Mouse (Mus musculus) erythroblast, embryonic 14.5 days (primary cell): ENCODE results near the gene Ciita. TPM values are rescaled to one million over a fixed set of nuclear protein-coding genes. Genes with fewer than 3 reads are reported as not detected.

Experiments used
- H3K27me3 ChIP-seq: 2 replicates; pipeline ENCODE4 v1.6.1; 2012; ENCODE audit warnings: inconsistent platforms; ENCODE audit not compliant: control insufficient read depth
- H3K36me3 ChIP-seq: 2 replicates; pipeline ENCODE4 v1.6.1; 2012; ENCODE audit warnings: mild to moderate bottlenecking, inconsistent platforms; ENCODE audit not compliant: control insufficient read depth
- H3K4me1 ChIP-seq: 2 replicates; pipeline ENCODE4 v1.6.1; 2012; ENCODE audit warnings: inconsistent platforms; ENCODE audit not compliant: control insufficient read depth
- H3K4me3 ChIP-seq: replicated peaks from 2 replicates; pipeline ENCODE3; 2012; ENCODE audit warnings: moderate library complexity, mild to moderate bottlenecking, inconsistent platforms
- H3K9me3 ChIP-seq: 2 replicates; pipeline ENCODE4 v1.6.1; 2012; ENCODE audit warnings: low read length, inconsistent platforms, mixed read lengths; ENCODE audit not compliant: control insufficient read depth
- GATA1 ChIP-seq: IDR thresholded peaks from 2 replicates; pipeline ENCODE4 v1.6.1; 2012; ENCODE audit warnings: low read length, inconsistent platforms, mixed read lengths
- TAL1 ChIP-seq: IDR thresholded peaks from 3 replicates; pipeline ENCODE4 v1.6.1; 2012; ENCODE audit warnings: low read length, inconsistent platforms, mixed read lengths
- polyA plus RNA-seq: library from polyadenylated mRNA; stranded (reverse); fragments of >175 nt; gene quantifications from 2 replicates; pipeline ENCODE4 v1.2.3, GENCODE M21; 2012

Gene Ciita
- polyA plus RNA-seq, 1 experiment, result not detected

DNA sequence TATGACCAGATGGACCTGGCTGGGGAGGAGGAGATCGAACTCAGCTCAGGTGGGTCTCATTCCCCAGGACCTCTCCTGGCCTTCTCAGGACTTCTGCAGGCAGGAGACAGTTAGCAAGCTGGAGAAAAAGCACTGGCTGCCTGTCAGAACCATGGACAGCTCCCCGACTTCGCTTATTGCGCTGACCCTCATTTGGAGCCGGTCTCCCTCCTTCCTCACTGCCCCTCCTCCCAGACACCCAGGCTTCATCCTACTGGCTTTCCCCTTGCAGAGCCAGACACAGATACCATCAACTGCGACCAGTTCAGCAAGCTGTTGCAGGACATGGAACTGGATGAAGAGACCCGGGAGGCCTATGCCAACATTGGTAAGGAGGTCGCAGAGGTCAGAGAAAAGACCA is 22.0 kb downstream of the Ciita start:
- TF ChIP-seq TAL1, result no peak
- TF ChIP-seq GATA1, result no peak
- Histone ChIP-seq H3K36me3 (no peaks in the 10 kb centered on the region), H3K4me3 (no peak overlapping the region), H3K4me1 (no peaks in the 10 kb centered on the region), H3K27me3 (no peaks in the 10 kb centered on the region), H3K9me3 (no peaks in the 10 kb centered on the region)

DNA sequence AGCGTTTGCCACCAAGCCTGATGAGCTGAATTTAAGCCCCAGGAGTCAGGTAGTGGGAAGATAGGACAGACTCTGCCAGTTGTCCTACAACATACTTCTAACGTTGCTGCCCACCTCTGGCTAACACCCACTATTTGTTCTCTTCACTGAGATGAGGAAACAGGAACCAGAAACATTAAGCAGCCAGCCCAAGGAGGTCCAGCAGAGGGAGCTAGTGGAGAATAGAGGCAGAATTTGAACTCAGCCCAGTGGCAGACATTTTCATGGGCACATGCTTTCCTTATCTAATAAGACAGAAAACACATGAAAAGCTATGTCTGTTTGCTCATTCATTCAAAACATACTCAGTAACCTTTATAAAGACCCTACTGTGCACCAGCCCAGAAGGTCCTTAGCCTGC is 23.2 kb downstream of the Ciita start:
- H3K4me1 ChIP-seq, result no peaks in the 10 kb centered on the region
- TF ChIP-seq GATA1 (no peak), TAL1 (no peak)
- H3K4me3 ChIP-seq, result no peak overlapping the region
- H3K36me3 ChIP-seq, result no peaks in the 10 kb centered on the region
- H3K27me3 ChIP-seq, result no peaks in the 10 kb centered on the region
- no peaks in the 10 kb centered on the region for H3K9me3 ChIP-seq

DNA sequence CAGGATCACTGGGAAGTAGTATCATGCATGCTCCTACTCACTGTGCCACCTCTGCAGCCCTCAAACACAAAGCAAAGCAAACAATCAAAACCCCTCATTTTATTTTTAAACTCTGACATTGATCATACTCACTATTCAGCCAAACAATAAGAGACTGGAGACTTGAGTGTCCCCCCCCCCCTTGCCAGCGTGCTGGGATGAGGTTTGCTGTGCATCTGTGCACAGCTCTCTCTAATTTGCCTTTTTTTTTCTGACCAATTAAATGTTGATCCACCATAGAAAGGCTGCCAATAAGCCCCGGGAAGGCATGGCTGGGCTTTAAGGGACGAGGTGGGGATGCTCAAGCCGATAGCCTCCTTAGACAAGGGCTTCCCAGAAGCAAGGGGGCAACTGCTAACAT is 27.6 kb downstream of the Ciita start:
- TF ChIP-seq TAL1 (no peak), GATA1 (no peak)
- Histone ChIP-seq H3K4me1 (no peaks in the 10 kb centered on the region), H3K36me3 (no peaks in the 10 kb centered on the region), H3K9me3 (no peaks in the 10 kb centered on the region), H3K4me3 (no peak overlapping the region), H3K27me3 (no peaks in the 10 kb centered on the region)

DNA sequence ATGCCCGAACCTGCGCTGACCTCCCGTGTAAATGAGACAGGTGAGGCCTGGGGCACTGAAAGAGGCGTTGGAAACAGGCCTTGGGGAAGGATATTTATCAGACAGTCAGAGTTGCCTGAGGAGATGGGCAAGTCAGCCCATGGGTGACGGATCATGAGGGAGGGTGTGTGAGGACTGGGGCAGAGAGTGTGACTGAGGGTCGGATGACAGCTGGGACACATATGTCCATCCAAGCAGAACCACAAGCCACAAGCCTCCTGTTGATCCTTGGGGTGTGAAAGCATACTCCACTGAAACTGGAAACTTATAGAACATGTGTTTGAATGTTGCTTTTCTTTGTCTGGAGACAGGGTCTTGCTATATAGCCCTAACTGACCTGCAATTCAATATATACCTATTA is 28.8 kb downstream of the Ciita start:
- H3K4me1 ChIP-seq, result no peaks in the 10 kb centered on the region
- H3K9me3 ChIP-seq, result no peaks in the 10 kb centered on the region
- no peaks in the 10 kb centered on the region for H3K27me3 ChIP-seq
- no peaks in the 10 kb centered on the region for H3K36me3 ChIP-seq
- no peak overlapping the region for H3K4me3 ChIP-seq
- TF ChIP-seq GATA1 (no peak), TAL1 (no peak)

DNA sequence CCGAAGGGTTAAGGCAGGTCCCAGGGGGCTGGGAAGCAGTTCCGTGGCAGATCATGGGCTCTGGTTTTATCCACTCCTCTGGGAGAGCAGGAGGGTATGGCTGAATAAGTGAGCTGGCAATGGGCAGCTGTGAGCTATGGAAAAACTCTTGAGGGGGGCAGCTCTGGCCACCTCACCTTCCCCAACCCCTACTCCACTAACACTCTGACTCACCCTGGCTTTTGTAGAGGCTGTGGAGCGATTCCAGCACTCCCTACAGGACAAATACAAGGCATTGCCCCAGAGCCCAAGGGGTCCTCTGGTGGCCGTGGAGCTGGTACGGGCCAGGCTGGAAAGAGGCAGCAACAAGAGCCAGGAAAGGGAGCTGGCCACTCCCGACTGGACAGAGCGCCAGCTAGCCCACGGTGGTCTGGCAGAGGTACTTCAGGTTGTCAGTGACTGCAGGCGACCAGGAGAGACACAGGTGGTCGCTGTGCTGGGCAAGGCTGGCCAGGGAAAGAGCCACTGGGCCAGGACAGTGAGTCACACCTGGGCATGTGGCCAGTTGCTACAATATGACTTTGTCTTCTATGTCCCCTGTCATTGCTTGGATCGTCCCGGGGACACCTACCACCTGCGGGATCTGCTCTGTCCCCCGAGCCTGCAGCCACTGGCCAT is 30.7 kb downstream of the Ciita start:
- Histone ChIP-seq H3K4me1 (no peaks in the 10 kb centered on the region), H3K9me3 (no peaks in the 10 kb centered on the region), H3K4me3 (no peak overlapping the region), H3K27me3 (no peaks in the 10 kb centered on the region), H3K36me3 (no peaks in the 10 kb centered on the region)
- TF ChIP-seq TAL1 (no peak), GATA1 (no peak)

DNA sequence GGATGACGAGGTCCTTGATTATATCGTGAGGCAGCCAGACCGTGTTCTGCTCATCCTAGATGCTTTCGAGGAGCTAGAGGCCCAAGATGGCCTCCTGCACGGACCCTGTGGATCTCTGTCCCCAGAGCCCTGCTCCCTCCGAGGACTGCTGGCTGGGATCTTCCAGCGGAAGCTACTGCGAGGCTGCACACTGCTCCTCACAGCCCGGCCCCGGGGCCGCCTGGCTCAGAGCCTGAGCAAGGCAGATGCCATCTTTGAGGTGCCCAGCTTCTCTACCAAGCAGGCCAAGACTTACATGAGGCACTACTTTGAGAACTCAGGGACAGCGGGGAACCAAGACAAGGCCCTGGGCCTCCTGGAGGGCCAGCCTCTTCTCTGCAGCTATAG is 31.3 kb downstream of the Ciita start:
- H3K4me3 ChIP-seq, result no peak overlapping the region
- H3K36me3 ChIP-seq, result no peaks in the 10 kb centered on the region
- H3K4me1 ChIP-seq, result no peaks in the 10 kb centered on the region
- TF ChIP-seq GATA1 (no peak), TAL1 (no peak)
- H3K9me3 ChIP-seq, result no peaks in the 10 kb centered on the region
- H3K27me3 ChIP-seq, result no peaks in the 10 kb centered on the region

DNA sequence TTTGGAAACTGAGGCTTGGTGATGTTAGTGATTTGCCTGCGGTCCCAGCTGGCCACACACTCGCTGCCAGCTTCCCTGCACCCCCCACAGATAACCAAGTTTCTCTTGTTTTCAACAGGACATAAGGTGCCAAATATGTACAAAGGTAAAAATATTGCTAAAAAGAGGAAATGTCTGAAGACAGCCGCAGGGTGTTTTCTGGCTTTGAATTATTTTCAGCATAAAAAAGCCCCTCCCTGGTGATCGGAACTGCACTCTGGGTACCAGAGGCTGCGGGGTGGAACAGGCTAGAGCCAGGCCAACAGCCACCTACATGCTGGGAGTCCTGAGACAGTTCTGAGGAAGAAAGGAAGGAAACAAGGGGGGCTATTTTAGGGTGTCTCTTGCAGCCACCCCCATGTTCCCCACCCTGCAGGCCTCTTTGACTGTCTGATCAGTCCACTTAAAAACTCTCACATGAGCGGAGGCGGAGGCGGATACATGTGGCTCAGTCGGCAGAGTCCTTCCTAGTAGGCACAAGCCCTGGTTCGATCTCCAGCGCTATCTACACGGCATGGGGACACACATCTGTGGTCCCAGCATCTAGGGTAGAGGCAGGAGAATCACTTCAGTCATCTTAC is 36.2 kb downstream of the Ciita start:
- Histone ChIP-seq H3K4me3 (no peak overlapping the region), H3K27me3 (no peaks in the 10 kb centered on the region), H3K36me3 (no peaks in the 10 kb centered on the region), H3K9me3 (no peaks in the 10 kb centered on the region), H3K4me1 (no peaks in the 10 kb centered on the region)
- TF ChIP-seq TAL1, result no peak
- no peak for TF ChIP-seq GATA1

DNA sequence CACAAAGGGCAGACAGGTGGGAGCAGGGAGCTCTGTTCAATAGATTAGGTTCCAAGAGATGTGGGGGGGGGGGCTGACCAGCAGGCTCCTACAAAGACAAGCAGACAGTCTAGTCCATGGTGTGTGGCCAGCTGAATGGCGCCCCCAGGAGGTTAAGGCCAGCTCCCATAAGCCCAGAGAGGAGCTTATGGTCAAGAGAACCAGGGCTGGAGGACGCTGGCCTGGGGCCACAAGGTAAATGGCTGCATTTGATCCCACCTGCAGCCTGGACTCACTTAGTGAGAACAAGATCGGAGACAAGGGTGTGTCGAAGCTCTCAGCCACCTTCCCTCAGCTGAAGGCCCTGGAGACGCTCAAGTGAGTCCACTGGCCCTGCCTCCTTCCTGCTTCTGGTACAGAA is 38.2 kb downstream of the Ciita start:
- Histone ChIP-seq H3K9me3 (no peaks in the 10 kb centered on the region), H3K4me1 (no peaks in the 10 kb centered on the region), H3K36me3 (no peaks in the 10 kb centered on the region), H3K27me3 (no peaks in the 10 kb centered on the region), H3K4me3 (no peak overlapping the region)
- TF ChIP-seq TAL1 (no peak), GATA1 (no peak)

DNA sequence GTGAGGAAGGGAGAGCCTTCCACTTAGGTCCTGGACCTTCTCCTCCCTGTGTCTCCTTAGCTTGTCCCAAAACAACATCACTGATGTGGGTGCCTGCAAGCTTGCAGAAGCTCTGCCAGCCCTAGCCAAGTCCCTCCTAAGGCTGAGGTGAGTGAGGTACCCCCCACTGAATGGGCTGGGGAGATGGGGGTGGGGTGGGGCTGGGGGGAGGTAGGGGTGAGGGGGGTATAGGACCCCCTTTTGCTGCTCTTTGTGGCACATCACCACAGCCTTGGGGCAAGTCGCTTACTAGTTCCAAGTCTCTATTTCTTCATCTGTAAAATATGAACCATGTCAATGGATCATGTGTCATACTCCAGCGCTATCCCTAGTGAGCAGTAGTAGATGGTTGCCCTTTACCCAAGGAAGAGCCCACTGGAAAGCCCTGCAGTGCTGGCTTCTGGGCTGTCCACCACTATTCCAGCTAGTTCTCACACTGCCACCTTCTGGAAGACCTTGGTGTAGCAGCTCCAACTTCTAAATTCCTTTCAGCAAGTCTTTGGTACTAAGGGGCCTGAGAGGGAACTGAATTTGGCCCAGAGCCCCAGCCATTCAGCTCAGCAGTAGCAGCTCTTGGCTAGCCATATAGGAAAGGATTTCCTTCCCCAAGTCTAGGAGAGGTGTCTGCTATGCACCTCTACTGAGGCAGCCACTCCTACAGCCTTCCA is 41.2 kb downstream of the Ciita start:
- no peak for TF ChIP-seq TAL1
- no peak for TF ChIP-seq GATA1
- no peak overlapping the region for H3K4me3 ChIP-seq
- no peaks in the 10 kb centered on the region for H3K27me3 ChIP-seq
- H3K36me3 ChIP-seq, result no peaks in the 10 kb centered on the region
- no peaks in the 10 kb centered on the region for H3K4me1 ChIP-seq
- H3K9me3 ChIP-seq, result no peaks in the 10 kb centered on the region

DNA sequence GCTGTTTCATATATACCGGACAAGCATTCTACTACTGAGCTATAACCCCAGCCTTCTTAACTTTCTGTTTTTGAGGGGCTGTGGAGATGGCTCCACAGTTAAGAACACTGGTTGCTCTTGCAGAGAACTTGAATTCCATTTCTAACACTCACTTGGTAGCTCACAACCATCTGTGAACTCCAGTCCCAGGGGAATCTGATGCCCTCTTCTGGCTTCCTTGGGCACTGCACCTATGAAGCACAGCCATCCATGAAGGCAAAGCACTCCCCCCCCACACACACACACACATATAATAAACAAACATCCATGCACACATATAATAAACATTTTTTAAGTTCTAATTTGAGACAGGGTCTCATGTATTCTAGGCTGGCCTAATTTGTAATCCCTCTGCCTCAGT is 43.0 kb downstream of the Ciita start:
- TF ChIP-seq TAL1 (no peak), GATA1 (no peak)
- Histone ChIP-seq H3K9me3 (no peaks in the 10 kb centered on the region), H3K27me3 (no peaks in the 10 kb centered on the region), H3K4me3 (no peak overlapping the region), H3K36me3 (no peaks in the 10 kb centered on the region), H3K4me1 (no peaks in the 10 kb centered on the region)
